Mouse (Mus musculus) spleen, postnatal 36 days (tissue): ENCODE results near the gene Rsrp1.
A peak's percentile ranks its signal among the peaks of the same experiment; 100 is the strongest.

ENCODE experiments used
- DNase-seq, 2 experiments: peaks; one replicate each; pipeline ENCODE4 v3.0.0; 2022; ENCODE audit warnings: low spot score in 2 of 2, mixed read lengths in 1 of 2

Rsrp1 gene

GRCm38 (mm10) chr4:134922111-134922924 is 1.1 kb upstream of the Rsrp1 start:
- no peak for DNase-seq

- DNase-seq: peak; percentile 67 to 77
Measured at GRCm38 (mm10) chr4:134922925-134923244, 507 bp upstream of the Rsrp1 start.

GRCm38 (mm10) chr4:134924019-134924741 is 788 bp downstream of the Rsrp1 start:
- DNase-seq: peak; percentile 71 to 79

GRCm38 (mm10) chr4:134925206-134925605 is 1.8 kb downstream of the Rsrp1 start:
- no peak for DNase-seq

- DNase-seq: no peak
Measured at GRCm38 (mm10) chr4:134927815-134928463, 4.5 kb downstream of the Rsrp1 start.

- DNase-seq: no peak
Measured at GRCm38 (mm10) chr4:134928464-134928836, 5.1 kb downstream of the Rsrp1 start.

- DNase-seq: peak; percentile 58 to 63
Measured at GRCm38 (mm10) chr4:134929536-134929935, 6.1 kb downstream of the Rsrp1 start.

GRCm38 (mm10) chr4:134930190-134930589 is 6.8 kb downstream of the Rsrp1 start:
- DNase-seq: no peak

GRCm38 (mm10) chr4:134930684-134931481 is 7.5 kb downstream of the Rsrp1 start, which contains the start of gene Syf2:
TSS of gene Syf2 (plus strand) at chr4:134930898.
- DNase-seq: peak; percentile 93 to 96

- no peak for DNase-seq
Measured at GRCm38 (mm10) chr4:134937240-134938176, 14.1 kb downstream of the Rsrp1 start.

GRCm38 (mm10) chr4:134939900-134940299 is 16.5 kb downstream of the Rsrp1 start:
- no peak for DNase-seq

GRCm38 (mm10) chr4:134943758-134944538 is 20.6 kb downstream of the Rsrp1 start:
- DNase-seq: no peak

GRCm38 (mm10) chr4:134946024-134946744 is 22.8 kb downstream of the Rsrp1 start:
- DNase-seq: peak; percentile 42 to 51

- DNase-seq: no peak
Measured at GRCm38 (mm10) chr4:134950518-134951091, 27.2 kb downstream of the Rsrp1 start.

- DNase-seq: no peak
Measured at GRCm38 (mm10) chr4:134954461-134954860, 31.1 kb downstream of the Rsrp1 start.

- no peak for DNase-seq
Measured at GRCm38 (mm10) chr4:134955196-134955595, 31.8 kb downstream of the Rsrp1 start.

- DNase-seq: peak; percentile 34 to 35
Measured at GRCm38 (mm10) chr4:134955845-134956244, 32.5 kb downstream of the Rsrp1 start.

- DNase-seq: peak; percentile 39 to 49
Measured at GRCm38 (mm10) chr4:134956328-134956727, 32.9 kb downstream of the Rsrp1 start.
